Mouse (Mus musculus): ENCODE data around the gene Ppp1r32. TPM values are rescaled to one million over a fixed set of nuclear protein-coding genes. Genes with fewer than 3 reads are reported as not detected.

The Ppp1r32 gene
- polyA plus RNA-seq, 1 experiment from 2014 or later = 2.0 TPM

DNA sequence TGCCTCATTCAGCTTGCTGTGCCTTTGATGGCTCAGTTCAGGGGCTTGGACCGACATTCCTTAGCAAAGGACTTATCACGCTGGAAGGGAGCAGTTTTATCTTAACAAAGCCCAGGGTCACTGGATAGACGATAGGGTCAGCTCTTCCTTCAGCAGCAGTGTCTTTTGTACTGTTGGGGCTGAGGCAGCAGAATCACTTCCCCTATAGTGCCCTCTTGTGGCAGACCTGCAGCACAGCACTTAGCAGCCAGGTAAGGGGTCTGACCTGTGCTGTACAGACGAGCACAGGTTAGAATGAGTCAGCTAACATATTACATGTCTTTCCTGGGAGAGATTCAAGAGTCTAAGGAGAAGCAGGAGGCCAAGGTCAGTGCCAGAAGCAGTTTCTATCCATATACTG is 19.8 kb upstream of the Ppp1r32 start:
- no peaks in the 10 kb centered on the region for H3K27me3 ChIP-seq (replicated peaks; ENCODE audit: control insufficient read depth, insufficient read depth, low read length)
- no peak overlapping the region for H3K27ac ChIP-seq (ENCODE audit: low read length)
- H3K36me3 ChIP-seq (ENCODE audit: control insufficient read depth, insufficient read depth, low read length) = peaks cover 11% of the 10 kb centered on the region
- H3K4me3 ChIP-seq (ENCODE audit: low read length) = no peak overlapping the region
- 7% methylated on average over 4 of the region's 4 CpGs for WGBS
- peak; percentile 77 for ATAC-seq
- H3K9me3 ChIP-seq (ENCODE audit: control insufficient read depth, low read length) = no peaks in the 10 kb centered on the region
- no peak overlapping the region for H3K4me2 ChIP-seq (ENCODE audit: low read depth, low read length)
- no peaks in the 10 kb centered on the region for H3K4me1 ChIP-seq (ENCODE audit: control insufficient read depth, insufficient read depth, low read length)
- H3K9ac ChIP-seq (ENCODE audit: low read depth, low read length) = no peak overlapping the region

DNA sequence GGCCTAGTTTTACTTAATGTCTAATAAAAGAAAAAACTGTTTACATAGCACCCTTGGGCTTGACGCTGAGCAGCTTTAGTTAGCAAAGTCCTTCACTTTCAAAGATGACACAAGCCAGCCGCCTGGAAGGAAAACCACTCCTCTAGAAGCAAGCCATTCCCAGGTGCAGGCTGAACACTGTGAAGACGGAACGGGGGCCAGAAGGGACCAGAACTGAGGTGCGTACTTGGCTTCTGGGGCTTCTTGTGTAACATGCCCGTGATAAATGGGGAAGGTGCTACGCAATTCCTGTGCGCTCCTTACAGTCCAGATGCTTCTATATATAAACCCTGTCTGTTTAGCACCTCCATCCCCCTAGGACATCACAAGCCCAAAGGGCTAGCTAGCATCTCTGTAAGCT is 17.9 kb upstream of the Ppp1r32 start:
- H3K9ac ChIP-seq (ENCODE audit: low read depth, low read length) = no peak overlapping the region
- no peak overlapping the region for H3K4me2 ChIP-seq (ENCODE audit: low read depth, low read length)
- H3K4me3 ChIP-seq (ENCODE audit: low read length) = no peak overlapping the region
- H3K27me3 ChIP-seq (replicated peaks; ENCODE audit: control insufficient read depth, insufficient read depth, low read length) = no peaks in the 10 kb centered on the region
- peaks cover 11% of the 10 kb centered on the region for H3K36me3 ChIP-seq (ENCODE audit: control insufficient read depth, insufficient read depth, low read length)
- H3K4me1 ChIP-seq (ENCODE audit: control insufficient read depth, insufficient read depth, low read length) = no peaks in the 10 kb centered on the region
- WGBS = 65% methylated on average over 8 of the region's 8 CpGs
- ATAC-seq = no peak
- no peak overlapping the region for H3K27ac ChIP-seq (ENCODE audit: low read length)
- no peaks in the 10 kb centered on the region for H3K9me3 ChIP-seq (ENCODE audit: control insufficient read depth, low read length)

DNA sequence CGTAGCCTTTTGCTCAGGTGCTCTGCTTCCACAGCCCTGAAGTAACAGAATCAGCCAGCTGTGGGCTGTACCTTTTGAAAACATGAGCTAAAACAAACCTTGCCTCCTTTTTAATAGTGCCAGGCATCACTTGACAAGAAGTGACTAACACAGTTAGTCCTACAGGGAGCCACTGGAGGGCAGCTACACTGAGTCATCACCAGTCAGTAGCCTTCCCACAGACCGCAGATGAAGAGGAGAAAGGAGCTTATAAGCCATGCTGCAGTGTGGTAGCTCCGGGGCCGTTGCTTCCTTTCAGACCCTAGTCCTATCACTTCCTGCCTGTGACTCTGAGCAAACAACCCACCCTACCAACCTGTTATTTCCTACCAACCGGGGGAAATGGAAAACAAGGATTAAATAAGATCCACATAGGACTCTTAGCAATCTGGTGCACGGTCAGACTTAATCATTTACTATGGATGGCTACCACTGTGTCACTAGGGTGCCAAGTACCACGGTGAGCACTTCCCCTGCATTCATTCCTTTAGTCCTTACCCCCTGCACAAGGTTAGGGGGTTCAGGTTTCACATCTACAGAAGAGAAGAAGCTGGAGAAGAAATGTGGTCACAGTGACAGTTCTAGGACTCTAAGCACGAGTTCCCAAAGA is 14.9 kb upstream of the Ppp1r32 start:
- no peak overlapping the region for H3K27ac ChIP-seq (ENCODE audit: low read length)
- peak; percentile 7; the same call in 1 of the 2 replicates for ATAC-seq
- H3K27me3 ChIP-seq (replicated peaks; ENCODE audit: control insufficient read depth, insufficient read depth, low read length) = no peaks in the 10 kb centered on the region
- no peak overlapping the region for H3K9ac ChIP-seq (ENCODE audit: low read depth, low read length)
- 45% methylated on average over 8 of the region's 8 CpGs for WGBS
- H3K4me3 ChIP-seq (ENCODE audit: low read length) = no peak overlapping the region
- H3K36me3 ChIP-seq (ENCODE audit: control insufficient read depth, insufficient read depth, low read length) = peaks cover 11% of the 10 kb centered on the region
- H3K4me2 ChIP-seq (ENCODE audit: low read depth, low read length) = no peak overlapping the region
- no peaks in the 10 kb centered on the region for H3K9me3 ChIP-seq (ENCODE audit: control insufficient read depth, low read length)
- no peaks in the 10 kb centered on the region; the same call in 1 of the 2 replicates for H3K4me1 ChIP-seq (ENCODE audit: control insufficient read depth, insufficient read depth, low read length)

DNA sequence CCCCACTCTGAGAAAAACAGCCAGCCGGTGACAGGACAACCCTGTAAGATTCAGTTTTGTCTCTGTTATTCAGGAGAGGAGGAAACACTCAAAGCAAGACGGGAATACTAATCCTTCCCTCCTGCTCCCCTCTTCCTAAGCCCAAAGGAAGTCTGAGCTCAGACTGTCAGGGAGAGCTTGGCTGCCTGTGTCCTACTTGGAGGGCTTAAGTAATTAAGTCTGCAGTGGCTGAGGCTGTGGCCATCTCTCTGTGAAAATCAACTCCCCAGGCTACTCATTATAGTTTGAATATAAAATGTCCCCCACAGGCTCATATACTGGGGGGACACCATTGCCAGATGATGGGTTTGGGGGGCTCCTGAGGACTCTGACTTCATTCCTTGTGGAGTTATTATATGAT is 14.2 kb upstream of the Ppp1r32 start:
- H3K4me3 ChIP-seq (ENCODE audit: low read length) = no peak overlapping the region
- H3K27ac ChIP-seq (ENCODE audit: low read length) = no peak overlapping the region
- no peak overlapping the region for H3K4me2 ChIP-seq (ENCODE audit: low read depth, low read length)
- WGBS = 69% methylated on average over 2 of the region's 2 CpGs
- peaks cover 9% of the 10 kb centered on the region for H3K36me3 ChIP-seq (ENCODE audit: control insufficient read depth, insufficient read depth, low read length)
- H3K9ac ChIP-seq (ENCODE audit: low read depth, low read length) = no peak overlapping the region
- ATAC-seq = no peak
- H3K27me3 ChIP-seq (replicated peaks; ENCODE audit: control insufficient read depth, insufficient read depth, low read length) = no peaks in the 10 kb centered on the region
- H3K9me3 ChIP-seq (ENCODE audit: control insufficient read depth, low read length) = no peaks in the 10 kb centered on the region
- peaks cover 5% of the 10 kb centered on the region; the same call in 1 of the 2 replicates for H3K4me1 ChIP-seq (ENCODE audit: control insufficient read depth, insufficient read depth, low read length)

GRCm38 (mm10) chr19:10495670-10496069 is 12.9 kb upstream of the Ppp1r32 start:
- Histone ChIP-seq H3K4me3 (ENCODE audit: low read length) (no peak overlapping the region), H3K9ac (ENCODE audit: low read depth, low read length) (no peak overlapping the region), H3K27ac (ENCODE audit: low read length) (no peak overlapping the region), H3K4me2 (ENCODE audit: low read depth, low read length) (no peak overlapping the region), H3K27me3 (replicated peaks; ENCODE audit: control insufficient read depth, insufficient read depth, low read length) (no peaks in the 10 kb centered on the region), H3K4me1 (ENCODE audit: control insufficient read depth, insufficient read depth, low read length) (peaks cover 6% of the 10 kb centered on the region; the same call in 1 of the 2 replicates), H3K9me3 (ENCODE audit: control insufficient read depth, low read length) (no peaks in the 10 kb centered on the region), H3K36me3 (ENCODE audit: control insufficient read depth, insufficient read depth, low read length) (no peaks in the 10 kb centered on the region; the same call in 1 of the 2 replicates)
- 87% methylated on average over 1 of the region's 1 CpGs for WGBS
- no peak for ATAC-seq

DNA sequence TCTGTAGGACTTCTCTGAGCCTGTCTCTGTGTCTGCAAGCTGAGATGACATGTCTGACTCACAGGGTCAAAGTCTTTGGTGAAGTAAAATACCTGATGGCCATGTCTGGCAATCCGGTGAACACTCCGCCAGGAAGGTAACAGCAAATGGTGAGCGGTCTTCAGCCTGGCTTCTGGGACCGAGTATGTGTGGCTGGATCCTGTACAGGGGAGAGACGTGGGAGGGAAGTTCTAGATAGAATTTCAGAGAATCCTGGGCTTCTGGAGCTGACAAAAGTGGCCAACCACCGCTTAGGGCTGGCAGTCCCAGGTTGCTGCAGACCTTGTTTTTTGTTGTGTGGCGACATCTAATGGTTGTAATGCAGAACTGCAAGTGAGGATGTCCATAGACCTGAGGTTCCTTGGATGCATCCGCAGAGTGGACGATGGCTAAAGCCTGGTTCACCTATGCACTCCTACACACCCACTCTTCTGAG is 3.6 kb upstream of the Ppp1r32 start:
- no peak overlapping the region for H3K27ac ChIP-seq (ENCODE audit: low read length)
- no peak overlapping the region; the same call in 1 of the 2 replicates for H3K9ac ChIP-seq (ENCODE audit: low read depth, low read length)
- peaks cover 19% of the 10 kb centered on the region for H3K4me1 ChIP-seq (ENCODE audit: control insufficient read depth, insufficient read depth, low read length)
- peak overlapping the region; percentile 47 for H3K4me2 ChIP-seq (ENCODE audit: low read depth, low read length)
- peak; percentile 76 for ATAC-seq
- WGBS = 16% methylated on average over 9 of the region's 9 CpGs
- H3K9me3 ChIP-seq (ENCODE audit: control insufficient read depth, low read length) = no peaks in the 10 kb centered on the region
- no peak overlapping the region; the same call in 1 of the 2 replicates for H3K4me3 ChIP-seq (ENCODE audit: low read length)
- H3K36me3 ChIP-seq (ENCODE audit: control insufficient read depth, insufficient read depth, low read length) = no peaks in the 10 kb centered on the region
- no peaks in the 10 kb centered on the region for H3K27me3 ChIP-seq (replicated peaks; ENCODE audit: control insufficient read depth, insufficient read depth, low read length)

DNA sequence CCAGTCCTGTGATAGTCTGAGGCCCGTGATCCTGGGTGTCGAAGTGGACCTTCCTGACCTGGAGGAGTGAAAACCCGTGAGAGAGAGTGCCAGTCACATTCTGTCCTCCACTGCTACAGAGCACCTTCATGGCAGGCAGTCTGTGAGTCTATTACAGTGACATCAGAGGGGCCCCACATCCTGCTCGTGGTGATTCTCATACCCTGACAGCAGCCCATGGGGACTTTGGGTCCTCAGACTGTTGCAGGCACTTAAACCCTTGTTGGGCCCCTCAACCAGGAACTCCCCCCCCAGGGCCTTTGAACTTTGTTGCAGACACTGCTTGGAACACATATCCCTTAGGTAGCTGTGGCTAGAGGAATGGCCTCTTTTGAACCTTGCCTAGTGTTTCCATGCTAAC is 3.2 kb downstream of the Ppp1r32 start:
- peak overlapping the region; percentile 24; the same call in 1 of the 2 replicates for H3K9ac ChIP-seq (ENCODE audit: low read depth, low read length)
- peaks cover 21% of the 10 kb centered on the region for H3K4me1 ChIP-seq (ENCODE audit: control insufficient read depth, insufficient read depth, low read length)
- 50% methylated on average over 4 of the region's 4 CpGs for WGBS
- no peak overlapping the region for H3K4me3 ChIP-seq (ENCODE audit: low read length)
- ATAC-seq = peak; percentile 84
- no peak overlapping the region for H3K4me2 ChIP-seq (ENCODE audit: low read depth, low read length)
- no peaks in the 10 kb centered on the region for H3K27me3 ChIP-seq (replicated peaks; ENCODE audit: control insufficient read depth, insufficient read depth, low read length)
- no peaks in the 10 kb centered on the region for H3K9me3 ChIP-seq (ENCODE audit: control insufficient read depth, low read length)
- no peaks in the 10 kb centered on the region for H3K36me3 ChIP-seq (ENCODE audit: control insufficient read depth, insufficient read depth, low read length)
- peak overlapping the region; percentile 62; the same call in 1 of the 2 replicates for H3K27ac ChIP-seq (ENCODE audit: low read length)

GRCm38 (mm10) chr19:10473779-10474178 is 8.9 kb downstream of the Ppp1r32 start:
- no peak for ATAC-seq
- Histone ChIP-seq H3K36me3 (ENCODE audit: control insufficient read depth, insufficient read depth, low read length) (no peaks in the 10 kb centered on the region), H3K4me1 (ENCODE audit: control insufficient read depth, insufficient read depth, low read length) (no peaks in the 10 kb centered on the region), H3K4me3 (ENCODE audit: low read length) (no peak overlapping the region), H3K9me3 (ENCODE audit: control insufficient read depth, low read length) (no peaks in the 10 kb centered on the region), H3K4me2 (ENCODE audit: low read depth, low read length) (no peak overlapping the region), H3K27me3 (replicated peaks; ENCODE audit: control insufficient read depth, insufficient read depth, low read length) (no peaks in the 10 kb centered on the region; the same call in 1 of the 2 replicates), H3K27ac (ENCODE audit: low read length) (no peak overlapping the region), H3K9ac (ENCODE audit: low read depth, low read length) (no peak overlapping the region)
- 26% methylated on average over 6 of the region's 6 CpGs for WGBS

- no peak overlapping the region for H3K27ac ChIP-seq (ENCODE audit: low read length)
- H3K36me3 ChIP-seq (ENCODE audit: control insufficient read depth, insufficient read depth, low read length) = no peaks in the 10 kb centered on the region
- H3K9me3 ChIP-seq (ENCODE audit: control insufficient read depth, low read length) = no peaks in the 10 kb centered on the region
- no peak overlapping the region for H3K9ac ChIP-seq (ENCODE audit: low read depth, low read length)
- ATAC-seq = no peak
- H3K27me3 ChIP-seq (replicated peaks; ENCODE audit: control insufficient read depth, insufficient read depth, low read length) = no peaks in the 10 kb centered on the region; the same call in 1 of the 2 replicates
- no peaks in the 10 kb centered on the region for H3K4me1 ChIP-seq (ENCODE audit: control insufficient read depth, insufficient read depth, low read length)
- H3K4me3 ChIP-seq (ENCODE audit: low read length) = no peak overlapping the region
- 71% methylated on average over 3 of the region's 3 CpGs for WGBS
- H3K4me2 ChIP-seq (ENCODE audit: low read depth, low read length) = no peak overlapping the region
These were observed 9.8 kb downstream of the Ppp1r32 start for GRCm38 (mm10) chr19:10472958-10473357.

Measured in intestine, embryonic 16.5 days (tissue).